Mouse (Mus musculus) heart, embryonic 11.5 days (tissue): ENCODE results near the gene Il20. TPM values are rescaled to one million over a fixed set of nuclear protein-coding genes. Genes with fewer than 3 reads are reported as not detected.
A peak's percentile ranks its signal among the peaks of the same experiment; 100 is the strongest.

Source experiments
- ATAC-seq: fragments of 200-750 bp; cut with Nextera tagmentation; replicated peaks from 2 replicates; pipeline ENCODE4 v1.8.0; 2017; ENCODE audit warnings: moderate library complexity; ENCODE audit not compliant: insufficient number of reproducible peaks, low FRiP score, low TSS enrichment
- H3K27ac ChIP-seq: fragments of 300-500 bp; sonication (generic); 2 replicates; pipeline ENCODE4 v1.5.1; 2014; ENCODE audit warnings: mild to moderate bottlenecking, low read depth, low read length
- H3K27me3 ChIP-seq: fragments of 300-500 bp; sonication (generic); 2 replicates; pipeline ENCODE4 v1.6.1; 2014; ENCODE audit warnings: mild to moderate bottlenecking, low read length, mixed read lengths; ENCODE audit not compliant: control insufficient read depth, insufficient read depth
- H3K36me3 ChIP-seq: fragments of 300-500 bp; sonication (generic); 2 replicates; pipeline ENCODE4 v1.6.1; 2014; ENCODE audit warnings: mild to moderate bottlenecking, low read length, moderate library complexity, mixed read lengths; ENCODE audit not compliant: control insufficient read depth, insufficient read depth
- H3K4me1 ChIP-seq: fragments of 300-500 bp; sonication (generic); 2 replicates; pipeline ENCODE4 v1.6.1; 2014; ENCODE audit warnings: low read length; ENCODE audit not compliant: control insufficient read depth, insufficient read depth
- H3K4me2 ChIP-seq: fragments of 300-500 bp; sonication (generic); 2 replicates; pipeline ENCODE4 v1.6.1; 2014; ENCODE audit warnings: mild to moderate bottlenecking, moderate library complexity
- H3K4me3 ChIP-seq: fragments of 300-500 bp; sonication (generic); 2 replicates; pipeline ENCODE4 v1.5.1; 2014; ENCODE audit warnings: low read depth, low read length
- H3K9ac ChIP-seq: fragments of 300-500 bp; sonication (generic); 2 replicates; pipeline ENCODE4 v1.6.1; 2014; ENCODE audit warnings: mild to moderate bottlenecking, low read depth, low read length, moderate library complexity
- H3K9me3 ChIP-seq: fragments of 300-500 bp; sonication (generic); replicated peaks from 2 replicates; pipeline ENCODE4 v1.6.1; 2016; ENCODE audit warnings: low read length; ENCODE audit not compliant: control insufficient read depth
- WGBS: fragments of 180-500 bp; shearing (Covaris S2); extraction: QIAGEN DNeasy Blood & Tissue Kit; methylation state at CpG from one replicate; pipeline ENCODE4 v1.1.7; 2014; ENCODE audit not compliant: insufficient replicate concordance; 5-methylcytosine and 5-hydroxymethylcytosine counted together
- polyA plus RNA-seq: library from polyadenylated mRNA; unstranded; fragments of >200 nt; fragmentation: Nextera tagmentation; extraction: Ambion mirVana; gene quantifications from 2 replicates; pipeline ENCODE4 v1.2.1, GENCODE M21; 2014

Il20 gene
- polyA plus RNA-seq, 1 experiment from 2014 or later: not detected

- Histone ChIP-seq H3K4me3 (peak overlapping the region; percentile 47), H3K4me2 (peak overlapping the region; percentile 87), H3K36me3 (no peaks in the 10 kb centered on the region), H3K4me1 (0 out of 2 replicates have a peak, but pooled peaks cover 2% of the 10 kb centered on the region), H3K27me3 (peaks cover 24% of the 10 kb centered on the region), H3K9me3 (no peaks in the 10 kb centered on the region), H3K27ac (no peak overlapping the region), H3K9ac (peak overlapping the region; percentile 59)
- WGBS: under 1% methylated on average over 43 of the region's 43 CpGs
- ATAC-seq: 0 out of 2 replicates have a peak, but pooled peaks have one; percentile 50
Observed at GRCm38 (mm10) chr1:130877889-130878614, 33.2 kb downstream of the Il20 start.

GRCm38 (mm10) chr1:130876931-130877509, 34.2 kb downstream of the Il20 start:
- ATAC-seq: no peak
- 20% methylated on average over 3 of the region's 3 CpGs for WGBS

DNA sequence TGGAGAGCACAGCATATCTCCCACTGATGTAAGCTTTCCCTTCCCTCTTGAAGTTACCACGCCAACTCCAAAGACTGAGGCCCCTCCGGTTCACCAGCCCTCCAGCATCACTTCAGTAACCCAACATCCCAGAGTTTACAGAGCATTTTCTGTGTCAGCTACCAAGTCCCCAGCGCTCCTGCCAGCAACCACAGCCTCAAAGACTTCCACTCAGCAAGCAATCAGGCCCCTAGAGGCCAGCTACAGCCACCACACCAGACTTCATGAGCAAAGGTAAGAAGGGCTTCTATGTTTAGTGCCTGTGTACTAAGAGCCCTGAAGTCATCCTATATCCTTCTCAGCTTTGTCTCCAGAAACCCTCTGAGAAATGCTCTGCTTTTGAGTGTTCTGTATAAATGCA, 35.3 kb downstream of the Il20 start:
- Histone ChIP-seq H3K4me2 (no peak overlapping the region), H3K9me3 (no peaks in the 10 kb centered on the region), H3K4me3 (no peak overlapping the region), H3K27me3 (peaks cover 24% of the 10 kb centered on the region), H3K9ac (no peak overlapping the region), H3K36me3 (no peaks in the 10 kb centered on the region), H3K4me1 (0 out of 2 replicates have a peak, but pooled peaks cover 2% of the 10 kb centered on the region), H3K27ac (no peak overlapping the region)
- WGBS: 53% methylated on average over 3 of the region's 3 CpGs
- no peak for ATAC-seq

More at GRCm38 (mm10) chr1:130876931-130877509, 34.2 kb downstream of the Il20 start:
- Histone ChIP-seq H3K4me2 (no peak overlapping the region), H3K9me3 (no peaks in the 10 kb centered on the region), H3K36me3 (no peaks in the 10 kb centered on the region), H3K27ac (no peak overlapping the region), H3K4me3 (no peak overlapping the region), H3K9ac (no peak overlapping the region), H3K4me1 (0 out of 2 replicates have a peak, but pooled peaks cover 2% of the 10 kb centered on the region), H3K27me3 (peaks cover 24% of the 10 kb centered on the region)

DNA sequence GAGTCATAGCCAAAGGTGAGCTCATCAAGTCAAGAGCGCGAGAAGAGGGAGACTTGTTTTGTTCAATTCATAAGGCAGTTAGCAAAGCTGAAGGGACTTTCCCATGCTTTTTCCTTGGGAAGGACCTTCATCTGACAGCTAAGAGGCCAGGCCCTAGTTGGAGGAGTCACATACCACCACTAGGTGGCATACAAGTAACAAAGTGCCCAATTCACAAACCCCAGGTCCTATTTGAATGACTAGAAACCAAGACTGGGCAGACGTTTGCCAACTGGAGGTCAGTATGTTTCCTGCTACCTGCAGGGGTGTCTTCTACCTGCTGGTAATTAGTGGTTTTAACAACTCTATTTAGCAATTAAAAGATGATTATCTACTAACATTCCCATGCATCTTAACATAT, 36.1 kb downstream of the Il20 start:
- Histone ChIP-seq H3K9me3 (no peaks in the 10 kb centered on the region), H3K4me1 (0 out of 2 replicates have a peak, but pooled peaks cover 2% of the 10 kb centered on the region), H3K27ac (no peak overlapping the region), H3K36me3 (no peaks in the 10 kb centered on the region), H3K27me3 (peaks cover 22% of the 10 kb centered on the region), H3K4me3 (no peak overlapping the region), H3K4me2 (no peak overlapping the region), H3K9ac (no peak overlapping the region)
- WGBS: 28% methylated on average over 3 of the region's 3 CpGs
- no peak; the same call in 1 of the 2 replicates for ATAC-seq

GRCm38 (mm10) chr1:130872912-130873311, 38.3 kb downstream of the Il20 start:
- no peak overlapping the region for H3K27ac ChIP-seq
- H3K27me3 ChIP-seq: peaks cover 8% of the 10 kb centered on the region
- no peak overlapping the region for H3K4me2 ChIP-seq
- WGBS: 78% methylated on average over 2 of the region's 2 CpGs
- no peaks in the 10 kb centered on the region for H3K4me1 ChIP-seq
- H3K9ac ChIP-seq: no peak overlapping the region
- ATAC-seq: no peak
- H3K4me3 ChIP-seq: no peak overlapping the region
- no peaks in the 10 kb centered on the region for H3K9me3 ChIP-seq
- H3K36me3 ChIP-seq: no peaks in the 10 kb centered on the region

- Histone ChIP-seq H3K27me3 (no peaks in the 10 kb centered on the region), H3K36me3 (no peaks in the 10 kb centered on the region), H3K4me1 (no peaks in the 10 kb centered on the region), H3K27ac (no peak within 1 kb of the TSS), H3K4me3 (no peak within 1 kb of the TSS), H3K4me2 (no peak within 1 kb of the TSS), H3K9me3 (no peaks in the 10 kb centered on the region), H3K9ac (no peak within 1 kb of the TSS)
- no peak for ATAC-seq
- 79% methylated on average over 7 of the region's 7 CpGs for whole genome bisulfite sequencing
Observed at GRCm38 (mm10) chr1:130865541-130866221, 45.6 kb downstream of the Il20 start, which contains the start of gene Fcmr. Gene Fcmr, plus strand, starts transcription at chr1:130865669.

DNA sequence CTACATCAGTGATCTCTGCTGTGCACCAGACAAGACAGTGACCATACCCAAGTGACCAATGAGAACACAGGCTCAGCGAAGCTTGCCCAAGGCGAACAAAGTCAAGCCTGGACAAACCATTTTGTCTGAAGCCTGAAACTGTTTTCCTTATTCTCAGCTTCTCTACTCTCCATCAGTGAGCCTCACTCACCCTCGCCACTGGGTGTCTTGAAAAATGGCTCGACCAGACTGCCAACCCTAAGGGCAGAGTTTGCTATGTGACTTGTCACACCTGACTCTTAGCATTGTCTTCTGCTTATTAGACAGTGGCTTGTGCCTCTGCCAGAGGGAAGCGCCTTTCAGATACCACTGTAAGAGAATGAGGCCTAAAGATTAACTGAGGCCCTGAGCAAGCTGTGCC, 46.5 kb downstream of the Il20 start:
- Histone ChIP-seq H3K9ac (no peak overlapping the region), H3K9me3 (no peaks in the 10 kb centered on the region), H3K4me1 (no peaks in the 10 kb centered on the region), H3K4me3 (no peak overlapping the region), H3K27ac (no peak overlapping the region), H3K27me3 (no peaks in the 10 kb centered on the region), H3K36me3 (no peaks in the 10 kb centered on the region), H3K4me2 (no peak overlapping the region)
- ATAC-seq: no peak
- 82% methylated on average over 5 of the region's 5 CpGs for WGBS

DNA sequence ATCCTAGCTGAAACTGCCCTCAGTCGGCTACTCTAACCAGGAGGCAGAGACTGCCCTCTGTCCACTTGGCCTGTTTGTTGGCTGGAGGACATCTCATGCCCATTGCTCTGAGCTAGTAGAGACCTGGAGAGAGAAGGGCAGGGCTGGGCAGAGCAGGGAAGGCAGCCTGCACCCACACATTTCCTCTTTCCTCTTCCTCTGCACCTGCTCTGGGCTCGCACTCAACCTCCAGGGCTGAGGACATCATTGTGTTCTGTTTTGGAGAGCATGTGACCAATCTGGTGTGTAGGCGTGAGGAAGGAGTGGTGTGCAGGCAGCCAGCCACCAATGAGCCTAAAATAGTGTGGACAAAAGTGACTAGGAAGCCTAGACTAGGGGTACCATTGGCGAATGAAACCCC, 47.0 kb downstream of the Il20 start:
- Histone ChIP-seq H3K4me1 (no peaks in the 10 kb centered on the region), H3K4me3 (no peak overlapping the region), H3K27ac (no peak overlapping the region), H3K9ac (no peak overlapping the region), H3K36me3 (no peaks in the 10 kb centered on the region), H3K9me3 (no peaks in the 10 kb centered on the region), H3K27me3 (no peaks in the 10 kb centered on the region), H3K4me2 (no peak overlapping the region)
- no peak for ATAC-seq
- 75% methylated on average over 4 of the region's 4 CpGs for WGBS
